Mouse (Mus musculus) heart, postnatal 0 days (tissue): Measurements from ENCODE around the gene Gnat1. TPM values are rescaled to one million over a fixed set of nuclear protein-coding genes. Genes with fewer than 3 reads are reported as not detected.
A peak's percentile ranks its signal among the peaks of the same experiment; 100 is the strongest.

Experiments
- ATAC-seq: fragments of 200-750 bp; cut with Nextera tagmentation; 2 replicates; pipeline ENCODE4 v1.8.0; 2017; ENCODE audit warnings: low read depth, moderate number of reproducible peaks, moderate library complexity; ENCODE audit not compliant: insufficient read depth
- DNase-seq: peaks from one replicate; pipeline ENCODE4 v3.0.0-alpha.2; 2016; ENCODE audit warnings: low spot score
- H3K27ac ChIP-seq: fragments of 300-500 bp; sonication (generic); 2 replicates; pipeline ENCODE4 v1.5.1; 2014; ENCODE audit warnings: low read depth, mild to moderate bottlenecking
- H3K27me3 ChIP-seq: fragments of 300-500 bp; sonication (generic); 2 replicates; pipeline ENCODE4 v1.6.1; 2014; ENCODE audit warnings: low read length, mixed read lengths; ENCODE audit not compliant: control insufficient read depth, insufficient read depth
- H3K36me3 ChIP-seq: fragments of 300-500 bp; sonication (generic); replicated peaks from 2 replicates; pipeline ENCODE4 v1.6.1; 2014; ENCODE audit warnings: low read length, mixed read lengths; ENCODE audit not compliant: control insufficient read depth, insufficient read depth
- H3K4me1 ChIP-seq: fragments of 300-500 bp; sonication (generic); 2 replicates; pipeline ENCODE4 v1.6.1; 2014; ENCODE audit warnings: antibody characterized with exemption; ENCODE audit not compliant: control insufficient read depth, insufficient read depth
- H3K4me2 ChIP-seq: fragments of 300-500 bp; sonication (generic); 2 replicates; pipeline ENCODE4 v1.6.1; 2014; ENCODE audit warnings: low read depth, mild to moderate bottlenecking, low read length, moderate library complexity
- H3K4me3 ChIP-seq: fragments of 300-500 bp; sonication (generic); 2 replicates; pipeline ENCODE4 v1.5.1; 2014; ENCODE audit warnings: low read depth, low read length
- H3K9ac ChIP-seq: fragments of 300-500 bp; sonication (generic); replicated peaks from 2 replicates; pipeline ENCODE4 v1.6.1; 2014; ENCODE audit warnings: low read depth, low read length, mixed read lengths
- H3K9me3 ChIP-seq: fragments of 300-500 bp; sonication (generic); replicated peaks from 2 replicates; pipeline ENCODE4 v1.6.1; 2016; ENCODE audit warnings: low read length; ENCODE audit not compliant: control insufficient read depth
- CTCF ChIP-seq: IDR thresholded peaks from 2 replicates; pipeline ENCODE4 v1.5.1; 2016; ENCODE audit warnings: antibody characterized with exemption, control low read depth, low read depth
- EP300 ChIP-seq: IDR thresholded peaks from 2 replicates; pipeline ENCODE4 v1.6.1; 2016; ENCODE audit warnings: antibody characterized with exemption, low read depth
- WGBS: fragments of 180-500 bp; shearing (Covaris S2); extraction: QIAGEN DNeasy Blood & Tissue Kit; methylation state at CpG from one replicate; pipeline ENCODE4 v1.1.7; 2014; 5-methylcytosine and 5-hydroxymethylcytosine counted together
- polyA plus RNA-seq: library from polyadenylated mRNA; unstranded; fragments of >200 nt; fragmentation: Nextera tagmentation; extraction: Ambion mirVana; gene quantifications from 2 replicates; pipeline ENCODE4 v1.2.1, GENCODE M21; 2015
- total RNA-seq: library from RNA; depleted of rRNA; stranded (reverse); fragments of >200 nt; gene quantifications from 2 replicates; pipeline ENCODE4 v1.2.3, GENCODE M21; 2014; ENCODE audit warnings: low replicate concordance

The Gnat1 gene
- total and polyA plus RNA-seq, 2 experiments from 2014 or later: 0.25 TPM; not detected in 1

- ATAC-seq: no peak
- 25% methylated on average over 6 of the region's 6 CpGs for WGBS
- no peak for DNase-seq
- Histone ChIP-seq H3K27ac (peak overlapping the region; percentile 74), H3K4me2 (no peak overlapping the region), H3K36me3 (no peaks in the 10 kb centered on the region), H3K9me3 (no peaks in the 10 kb centered on the region), H3K27me3 (no peaks in the 10 kb centered on the region; the same call in 1 of the 2 replicates), H3K4me1 (peaks cover 15% of the 10 kb centered on the region), H3K9ac (no peak overlapping the region), H3K4me3 (no peak overlapping the region)
- TF ChIP-seq EP300 (no peak), CTCF (no peak)
Measured at GRCm38 (mm10) chr9:107723292-107723691, 43.8 kb upstream of the Gnat1 start.

GRCm38 (mm10) chr9:107718781-107719540 lies 39.4 kb upstream of the Gnat1 start:
- Histone ChIP-seq H3K27ac (no peak overlapping the region), H3K9me3 (no peaks in the 10 kb centered on the region)

GRCm38 (mm10) chr9:107716951-107717350 lies 37.4 kb upstream of the Gnat1 start:
- 33% methylated on average over 6 of the region's 6 CpGs for WGBS
- no peak overlapping the region for H3K4me2 ChIP-seq
- peaks cover 5% of the 10 kb centered on the region; the same call in 1 of the 2 replicates for H3K27me3 ChIP-seq
- DNase-seq: no peak
- H3K9me3 ChIP-seq: no peaks in the 10 kb centered on the region
- H3K4me1 ChIP-seq: peaks cover 8% of the 10 kb centered on the region
- no peak overlapping the region for H3K4me3 ChIP-seq
- H3K27ac ChIP-seq: no peak overlapping the region
- no peaks in the 10 kb centered on the region for H3K36me3 ChIP-seq
- H3K9ac ChIP-seq: no peak overlapping the region
- no peak for ATAC-seq
- TF ChIP-seq CTCF (no peak), EP300 (no peak)

More at GRCm38 (mm10) chr9:107718781-107719540, 39.4 kb upstream of the Gnat1 start:
- H3K36me3 ChIP-seq: no peaks in the 10 kb centered on the region
- no peaks in the 10 kb centered on the region; the same call in 1 of the 2 replicates for H3K27me3 ChIP-seq
- WGBS: 67% methylated on average over 10 of the region's 10 CpGs
- ATAC-seq (no peak), DNase-seq (no peak)
- no peak overlapping the region for H3K4me2 ChIP-seq
- no peak overlapping the region for H3K9ac ChIP-seq
- no peak for TF ChIP-seq EP300
- no peak for TF ChIP-seq CTCF
- no peak overlapping the region for H3K4me3 ChIP-seq
- peaks cover 18% of the 10 kb centered on the region for H3K4me1 ChIP-seq

- no peaks in the 10 kb centered on the region for H3K36me3 ChIP-seq
- H3K9ac ChIP-seq: no peak overlapping the region
- no peaks in the 10 kb centered on the region for H3K9me3 ChIP-seq
- DNase-seq: no peak
- H3K27me3 ChIP-seq: peaks cover 15% of the 10 kb centered on the region
- H3K4me2 ChIP-seq: no peak overlapping the region
- WGBS: 87% methylated on average over 2 of the region's 2 CpGs
- H3K27ac ChIP-seq: no peak overlapping the region
- peaks cover 8% of the 10 kb centered on the region for H3K4me1 ChIP-seq
- TF ChIP-seq EP300 (no peak), CTCF (no peak)
- H3K4me3 ChIP-seq: no peak overlapping the region
- no peak for ATAC-seq
Measured at GRCm38 (mm10) chr9:107715632-107716031, 36.1 kb upstream of the Gnat1 start.

GRCm38 (mm10) chr9:107714221-107714952 lies 34.9 kb upstream of the Gnat1 start:
- DNase-seq (no peak), ATAC-seq (no peak)
- Histone ChIP-seq H3K27ac (peak overlapping the region; percentile 43; the same call in 1 of the 2 replicates), H3K9ac (no peak overlapping the region), H3K9me3 (no peaks in the 10 kb centered on the region), H3K27me3 (peaks cover 21% of the 10 kb centered on the region), H3K4me3 (no peak overlapping the region), H3K4me1 (peaks cover 13% of the 10 kb centered on the region), H3K4me2 (peak overlapping the region; percentile 16; the same call in 1 of the 2 replicates), H3K36me3 (no peaks in the 10 kb centered on the region)
- WGBS: 15% methylated on average over 12 of the region's 12 CpGs
- TF ChIP-seq EP300 (no peak), CTCF (no peak)
